Mouse (Mus musculus) embryo, embryonic 10.5 days (tissue): ENCODE data around the gene Pgam2.
A peak's percentile ranks its signal among the peaks of the same experiment; 100 is the strongest.
"Not testable (repeated sequence)": the region's sequence is repeated elsewhere in the genome, so short reads cannot be mapped to it uniquely, and the experiment has no call there.

ENCODE experiments used
- DNase-seq: peaks from one replicate; pipeline ENCODE4 v3.0.0-alpha.2; 2015; ENCODE audit warnings: low spot score

Pgam2 gene

DNA sequence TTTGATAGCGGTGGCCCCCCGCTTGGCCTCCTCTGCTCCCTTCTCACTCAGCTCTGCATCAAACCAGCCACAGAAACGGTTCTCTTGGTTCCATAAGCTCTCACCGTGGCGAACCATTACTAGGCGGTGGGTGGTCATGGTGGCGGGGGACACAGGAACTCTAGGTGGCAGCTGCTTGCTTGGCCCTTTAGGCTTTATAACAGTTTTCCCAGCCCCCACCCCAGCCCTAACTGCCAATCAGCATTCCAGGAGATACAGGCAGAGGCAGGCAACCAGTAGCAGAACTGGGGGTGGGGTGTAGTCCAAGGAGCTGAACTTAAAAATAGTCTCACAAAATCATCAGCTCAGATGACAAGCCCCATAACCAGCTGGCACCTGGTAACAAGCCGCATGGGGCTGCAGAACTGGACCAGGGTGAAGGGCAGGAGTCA is at the start of gene Pgam2:
Gene Pgam2 (minus strand): TSS at position 183 of the 431 bp plus-strand sequence.
- DNase-seq: peak; percentile 29

DNA sequence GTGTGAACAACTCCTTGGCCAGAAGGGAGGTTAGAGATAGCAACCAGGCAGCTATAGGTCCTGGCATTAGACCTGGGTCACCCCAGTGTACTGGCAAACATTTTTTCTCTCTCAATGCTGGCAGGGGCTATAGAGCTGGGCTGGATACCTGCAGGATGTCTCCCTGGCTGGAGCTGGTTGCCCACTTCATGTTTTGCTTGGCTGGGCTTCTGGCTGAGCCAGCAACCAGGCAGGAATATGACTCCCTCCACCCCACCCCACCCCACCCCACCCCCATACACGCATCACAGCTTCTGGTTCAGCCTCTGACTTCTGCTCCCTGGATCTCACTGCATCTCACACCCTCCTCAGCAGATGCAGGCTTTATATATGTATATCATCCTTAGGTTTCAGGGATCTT is 48.8 kb upstream of the Pgam2 start:
- no peak for DNase-seq

DNA sequence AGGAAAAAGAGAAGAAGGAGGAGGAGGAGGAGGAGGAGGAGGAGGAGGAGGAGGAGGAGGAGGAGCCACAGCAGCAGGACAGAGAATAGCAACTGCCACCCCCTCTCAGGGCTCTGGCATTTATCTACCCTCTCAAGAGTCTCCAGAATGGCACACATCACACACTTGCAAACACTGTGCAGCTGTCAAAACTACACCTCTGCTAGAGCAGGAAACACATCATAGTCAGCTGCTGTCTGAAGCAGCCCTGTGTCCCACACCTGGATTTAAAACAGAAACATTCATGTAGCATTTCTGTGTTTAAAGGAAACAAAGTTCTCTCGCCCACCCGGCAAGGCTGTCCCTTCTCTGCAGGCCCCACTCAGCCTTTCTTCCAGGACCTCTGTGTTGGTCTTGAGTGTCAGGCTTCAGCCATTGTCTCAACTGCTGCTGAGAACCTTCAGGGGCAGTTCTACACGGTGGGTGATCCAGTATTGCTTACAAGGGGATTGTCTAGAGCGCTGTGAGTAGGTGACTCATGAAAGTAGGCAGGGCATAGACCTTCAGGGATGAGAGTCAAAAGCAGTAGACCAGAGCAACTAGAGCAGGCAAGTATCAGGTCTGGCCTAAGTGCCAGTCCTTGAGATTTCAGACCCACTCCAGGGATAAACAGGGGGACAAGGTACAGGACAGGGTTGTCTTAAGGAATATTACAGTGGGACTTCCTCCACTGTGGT is 47.6 kb upstream of the Pgam2 start:
- DNase-seq: no peak

DNA sequence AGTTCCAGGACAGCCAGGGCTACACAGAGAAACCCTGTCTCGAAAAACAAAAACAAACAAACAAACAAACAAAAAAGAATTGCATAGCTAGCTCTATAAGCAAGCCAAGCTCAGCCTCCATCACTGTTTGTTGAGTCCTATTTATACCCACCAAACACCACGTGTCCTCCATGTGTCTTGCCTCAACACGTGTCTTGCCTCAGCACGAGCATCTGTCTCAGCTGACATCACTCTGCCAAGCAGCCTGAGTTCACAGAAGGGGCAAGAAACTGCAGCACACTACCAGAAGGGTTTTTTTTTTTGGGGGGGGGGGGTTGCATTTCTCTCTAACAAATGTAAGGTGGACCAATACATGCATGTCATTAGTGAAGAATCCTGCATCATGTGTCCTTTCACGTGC is 46.9 kb upstream of the Pgam2 start:
- DNase-seq: no peak

DNA sequence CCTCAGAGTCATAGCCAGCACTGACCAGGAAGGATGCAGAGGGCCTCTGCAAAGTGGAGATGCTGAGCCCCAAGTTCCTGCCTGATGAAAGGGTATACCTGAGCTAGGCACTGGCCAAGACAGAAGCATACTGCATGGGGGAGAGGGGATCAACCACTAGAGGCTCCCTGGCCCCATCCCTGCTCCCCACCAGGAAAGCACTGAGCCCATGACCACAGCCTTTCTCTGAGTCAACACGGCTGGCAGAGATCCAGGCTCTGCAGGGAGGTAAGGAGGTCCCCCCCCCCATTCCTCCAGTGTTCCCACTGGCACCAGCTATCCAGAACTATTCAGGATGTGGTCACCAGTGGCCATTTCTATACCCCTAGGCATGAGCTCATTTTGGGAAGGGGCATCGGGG is 45.8 kb upstream of the Pgam2 start:
- DNase-seq: no peak

DNA sequence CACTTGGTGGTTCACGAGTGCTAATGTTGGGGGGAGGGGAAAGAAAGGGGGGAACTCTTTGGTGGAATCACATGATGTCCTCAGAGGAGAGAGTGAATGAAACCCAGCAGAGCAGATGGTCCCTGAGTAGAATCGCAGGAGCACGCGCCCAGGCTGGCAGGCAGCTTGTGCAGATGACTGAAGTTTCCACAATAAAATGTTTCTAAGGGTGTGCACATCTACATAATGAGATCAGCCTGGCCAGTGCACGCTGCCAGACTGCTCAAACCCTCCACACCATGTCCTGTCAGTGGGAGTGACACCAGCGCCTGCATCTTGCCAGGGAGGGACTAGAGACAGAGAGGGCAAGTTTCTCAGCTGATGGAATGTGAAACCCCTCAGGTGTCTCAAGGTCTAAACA is 45.2 kb upstream of the Pgam2 start:
- DNase-seq: no peak

DNA sequence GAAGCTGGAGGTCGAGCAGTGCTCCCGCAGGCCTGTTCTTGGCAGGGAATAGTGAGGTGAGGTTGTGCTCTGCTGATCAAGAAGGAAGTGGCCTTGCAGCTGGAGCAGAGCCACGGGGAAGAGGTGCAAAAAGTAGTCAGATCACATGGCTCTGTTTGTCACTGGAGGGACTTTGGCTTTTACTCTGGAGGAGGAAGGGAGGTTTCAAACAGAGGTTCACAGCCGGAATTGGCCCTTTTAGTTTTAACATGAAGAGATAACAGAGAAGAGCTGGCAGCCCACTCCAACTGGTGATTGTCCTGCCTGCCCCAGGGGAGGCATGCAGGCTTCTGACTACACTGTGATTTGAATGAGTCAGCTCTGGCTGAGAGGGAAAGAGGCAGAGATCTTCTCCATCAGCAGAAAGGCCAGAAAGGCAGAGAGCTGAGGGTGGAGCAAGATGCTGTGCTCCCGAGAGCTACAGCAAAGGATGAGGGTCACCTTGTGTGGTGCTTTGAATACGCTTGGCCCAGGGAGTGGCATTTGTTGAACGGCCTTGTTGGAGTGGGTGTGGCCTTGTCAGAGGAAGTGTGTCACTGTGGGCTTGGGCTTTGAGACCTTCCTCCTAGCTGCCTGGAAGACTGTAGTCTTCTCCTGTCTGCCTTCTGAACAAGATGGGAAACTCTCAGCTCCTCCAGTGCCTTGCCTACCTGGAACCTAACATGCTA is 43.3 kb upstream of the Pgam2 start:
- DNase-seq: no peak

DNA sequence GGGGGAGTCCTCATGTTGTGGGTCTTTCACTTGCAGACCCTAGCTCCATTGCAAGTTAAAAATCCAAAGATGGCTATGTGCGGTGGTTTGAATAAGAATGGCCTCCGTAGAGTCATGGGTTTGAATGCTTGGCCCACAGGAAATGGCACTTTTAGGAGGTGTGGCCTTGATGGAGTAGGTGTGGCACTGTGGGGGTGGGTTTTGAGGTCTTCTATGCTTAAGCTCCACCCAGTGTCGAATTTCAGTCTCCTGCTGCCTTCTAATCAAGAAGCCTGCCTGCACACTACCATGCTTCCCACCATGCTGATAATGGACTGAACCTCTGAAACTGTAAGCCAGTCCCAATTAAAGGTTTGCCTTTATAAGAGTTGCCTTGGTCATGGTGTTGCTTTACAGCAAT is 39.6 kb upstream of the Pgam2 start:
- no peak for DNase-seq

DNA sequence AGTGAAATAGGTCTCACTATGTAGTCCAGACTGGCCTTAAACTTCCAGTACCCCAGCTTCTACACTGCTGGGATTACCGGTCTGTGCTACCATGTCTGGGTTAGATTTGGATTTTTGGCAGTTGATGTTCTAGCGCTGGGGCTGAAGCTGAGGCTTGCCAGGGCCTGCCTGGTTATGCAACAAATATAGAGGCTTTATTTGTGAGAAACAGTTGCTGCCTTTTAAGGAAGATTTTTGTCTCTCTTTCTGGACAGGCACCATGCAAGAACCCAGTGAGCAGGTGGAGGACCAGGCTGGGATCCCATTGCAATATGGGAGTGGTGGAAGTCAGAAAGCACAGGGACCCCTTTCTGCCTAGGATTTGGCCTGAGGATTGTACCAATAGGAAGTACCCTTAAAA is 38.2 kb upstream of the Pgam2 start:
- DNase-seq: no peak

DNA sequence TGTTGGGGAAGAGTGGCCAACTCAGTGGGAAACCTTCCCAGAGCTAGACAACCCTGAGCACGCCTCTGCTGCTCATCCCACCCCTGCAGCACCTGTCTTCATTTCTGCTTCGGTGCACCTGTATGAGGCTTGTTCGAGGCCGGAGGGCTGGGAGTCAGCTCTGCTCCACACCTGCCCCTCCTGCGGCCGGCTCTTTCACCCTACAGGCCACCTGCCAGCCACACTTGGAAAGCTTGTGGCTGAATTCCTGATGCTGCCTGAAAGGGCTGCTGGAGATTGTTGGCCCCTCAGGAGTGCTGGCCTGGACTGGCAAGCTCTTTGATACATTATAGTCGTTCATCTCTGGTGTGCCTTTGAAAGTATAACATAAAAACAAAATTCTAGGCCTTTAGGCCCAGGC is 36.8 kb upstream of the Pgam2 start:
- DNase-seq: no peak

DNA sequence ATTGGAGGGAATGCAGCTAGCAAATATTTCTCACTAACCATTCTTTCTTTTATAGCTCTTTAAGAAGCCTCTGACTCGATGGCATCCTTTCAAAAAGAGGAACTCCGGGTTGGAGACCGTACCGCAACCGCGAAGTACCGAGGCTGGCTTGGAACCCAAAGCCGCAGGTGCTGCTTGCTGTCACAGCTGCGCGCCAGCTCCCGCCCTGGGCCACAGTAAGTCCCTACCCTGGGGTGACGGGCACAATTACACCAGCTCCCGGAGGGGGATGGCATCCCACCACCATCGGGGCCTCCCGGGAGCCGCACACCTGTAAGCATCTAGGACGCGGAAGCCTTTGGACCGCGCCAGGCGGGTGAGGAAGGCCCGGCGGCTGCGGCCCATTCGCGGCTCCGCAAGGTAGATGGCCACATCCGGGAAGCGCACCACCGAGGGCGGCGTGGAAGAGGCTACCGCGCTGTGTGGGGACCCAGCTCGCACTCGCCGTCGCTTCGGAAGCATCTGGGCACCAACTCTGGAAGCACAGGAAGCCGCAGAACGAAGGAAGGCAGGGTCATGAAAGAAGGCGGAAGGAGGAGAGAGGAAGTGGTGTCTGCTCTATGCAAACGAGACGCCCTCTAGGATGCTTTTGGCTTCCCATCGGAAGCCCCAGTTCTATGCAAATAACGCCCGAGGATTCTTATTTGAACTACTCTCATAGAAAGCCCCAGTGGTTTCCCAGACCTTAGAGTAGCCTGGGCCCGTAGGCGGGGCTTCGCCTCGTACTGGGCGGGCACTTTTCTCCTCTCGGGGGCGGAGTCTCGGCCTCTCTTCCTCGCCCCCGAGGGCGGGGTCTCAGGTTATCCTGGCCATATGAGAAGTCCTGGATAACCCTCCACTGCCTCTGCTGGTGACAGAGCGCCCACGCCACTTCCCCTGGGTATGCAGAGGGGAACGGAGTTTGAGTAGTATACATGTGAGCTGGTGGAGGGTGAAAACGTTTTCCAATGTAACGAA is 34.0 kb upstream of the Pgam2 start, which contains the start of gene Polm:
Gene Polm (minus strand): TSS at position 766 of the 996 bp plus-strand sequence.
- DNase-seq: peak; percentile 98

DNA sequence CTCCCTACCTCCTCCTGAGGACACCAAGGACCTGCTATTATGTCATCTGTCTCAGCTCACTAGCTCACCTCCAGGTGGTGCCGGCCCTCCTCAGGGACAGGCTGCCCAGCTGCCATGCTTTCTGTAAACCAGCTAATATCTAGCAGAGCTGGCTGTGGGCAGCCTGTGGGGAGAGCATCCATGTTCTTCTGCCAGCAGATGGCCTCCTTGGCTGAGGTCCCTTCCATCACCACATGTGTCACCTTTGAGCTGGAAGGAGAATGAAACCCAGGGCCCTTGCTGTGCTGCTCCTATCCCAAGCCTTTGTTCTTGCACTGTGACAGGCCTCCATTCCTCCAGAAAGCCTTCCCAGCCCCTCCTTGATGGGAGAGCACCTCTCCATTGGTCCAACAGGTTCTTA is 32.6 kb upstream of the Pgam2 start:
- peak; percentile 21 for DNase-seq

DNA sequence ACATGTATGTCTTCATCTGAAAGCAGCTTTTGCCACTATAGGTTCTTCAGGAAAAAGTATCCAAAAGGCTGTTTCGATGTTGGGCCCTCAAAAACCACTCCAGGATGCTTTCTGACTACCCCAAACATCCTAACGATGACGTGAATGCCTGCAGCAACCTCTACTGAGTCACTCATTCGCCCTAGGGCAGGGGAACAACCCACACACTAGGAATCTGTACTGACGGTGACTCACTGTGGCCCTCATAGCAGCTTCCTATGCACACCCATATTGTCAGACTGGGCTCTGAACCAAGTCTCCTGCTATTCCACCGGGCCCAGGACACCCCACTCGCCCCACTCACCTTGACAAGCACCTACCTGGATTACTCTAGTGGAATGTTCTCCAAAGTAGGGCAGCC is 31.5 kb upstream of the Pgam2 start:
- DNase-seq: no peak

DNA sequence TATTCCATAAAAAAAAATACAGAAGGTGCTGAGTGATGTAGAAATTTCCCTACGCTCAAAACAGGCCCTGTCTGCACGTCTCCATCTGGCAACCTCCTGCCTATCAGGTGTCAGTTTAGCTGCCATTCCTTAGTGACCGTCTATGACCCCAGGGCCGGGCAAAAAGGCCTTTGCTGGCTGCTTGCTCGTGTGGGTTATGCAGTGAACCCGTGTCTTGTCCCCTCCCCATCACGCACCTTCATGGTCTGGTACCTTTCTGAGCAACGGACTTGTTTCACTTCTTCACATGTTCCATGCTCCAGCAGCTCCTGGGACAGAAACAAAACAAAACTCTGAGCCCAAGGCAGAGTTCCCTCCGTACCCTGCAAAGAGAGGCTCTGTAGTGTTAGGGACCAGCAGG is 31.0 kb upstream of the Pgam2 start:
- DNase-seq: no peak

DNA sequence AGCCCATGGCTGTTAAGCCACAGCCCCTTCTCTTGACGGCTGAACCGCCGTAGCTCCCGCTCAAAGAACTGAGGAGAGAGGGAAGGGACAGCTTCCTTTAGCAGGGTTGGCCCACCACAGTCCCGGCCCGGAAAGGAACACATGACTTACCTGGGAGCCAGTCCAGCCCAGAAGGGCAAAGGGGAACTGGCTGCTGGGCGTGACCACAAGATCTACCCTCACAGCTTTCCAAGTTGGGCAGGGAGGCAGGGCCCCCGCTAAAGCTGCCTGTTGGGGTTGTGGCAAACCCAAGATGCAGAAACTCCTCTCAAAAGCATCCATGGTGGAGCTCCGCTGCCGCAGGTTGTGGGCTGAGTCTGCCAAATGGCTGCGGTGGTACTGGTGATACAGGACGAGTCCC is 25.8 kb upstream of the Pgam2 start:
- DNase-seq: no peak

DNA sequence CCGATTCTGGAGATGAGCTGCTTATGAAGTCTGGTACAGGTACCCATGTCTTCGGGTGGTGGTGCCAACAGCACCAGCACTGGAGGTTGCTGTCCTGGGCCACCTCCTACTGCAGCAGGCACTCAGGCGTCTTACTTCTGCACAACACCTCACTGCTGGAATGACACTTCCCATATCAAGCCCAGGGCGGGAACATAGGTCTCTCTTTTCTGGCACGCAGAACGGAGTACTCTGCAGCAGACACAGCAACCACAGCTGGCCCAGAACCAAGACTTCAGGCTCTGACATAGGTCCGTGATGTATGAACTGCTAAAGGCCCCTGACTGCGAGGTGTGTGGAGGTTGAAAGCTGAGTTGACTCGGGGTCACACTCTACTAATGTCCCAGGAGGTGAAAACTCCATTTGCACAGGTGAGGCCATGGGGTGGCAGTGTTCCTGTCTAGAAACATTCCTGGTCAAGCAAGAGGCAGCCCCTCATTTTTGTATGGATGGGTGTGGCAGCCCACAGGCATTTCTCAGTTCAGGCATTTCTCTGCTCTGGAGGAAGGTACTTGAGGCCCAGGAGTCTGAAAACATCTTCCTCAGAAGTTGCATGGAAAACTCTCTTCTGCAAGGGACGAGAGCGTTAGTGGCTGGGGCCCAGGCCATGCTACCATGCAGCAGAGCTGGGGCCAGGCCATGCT is 25.1 kb upstream of the Pgam2 start:
- no peak for DNase-seq

DNA sequence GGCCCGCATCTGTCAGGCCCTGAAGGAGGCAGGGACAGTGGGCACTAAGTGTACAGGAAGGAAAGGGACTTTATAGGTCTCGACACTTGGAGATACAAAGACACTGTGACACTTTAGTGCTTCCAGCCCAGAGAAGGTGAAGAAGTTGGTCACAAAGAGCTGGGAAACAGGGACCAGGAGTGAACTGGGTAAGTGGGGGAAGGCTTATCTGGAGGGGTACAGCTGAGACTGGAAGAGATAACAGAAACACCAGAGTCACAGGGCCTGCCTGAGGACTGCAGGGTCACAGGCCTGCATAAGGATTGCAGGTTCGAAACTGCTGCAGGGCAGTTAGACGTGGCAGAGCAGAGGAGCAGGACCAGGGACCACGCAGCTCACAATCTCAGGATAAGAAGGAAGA is 24.4 kb upstream of the Pgam2 start:
- DNase-seq: no peak

DNA sequence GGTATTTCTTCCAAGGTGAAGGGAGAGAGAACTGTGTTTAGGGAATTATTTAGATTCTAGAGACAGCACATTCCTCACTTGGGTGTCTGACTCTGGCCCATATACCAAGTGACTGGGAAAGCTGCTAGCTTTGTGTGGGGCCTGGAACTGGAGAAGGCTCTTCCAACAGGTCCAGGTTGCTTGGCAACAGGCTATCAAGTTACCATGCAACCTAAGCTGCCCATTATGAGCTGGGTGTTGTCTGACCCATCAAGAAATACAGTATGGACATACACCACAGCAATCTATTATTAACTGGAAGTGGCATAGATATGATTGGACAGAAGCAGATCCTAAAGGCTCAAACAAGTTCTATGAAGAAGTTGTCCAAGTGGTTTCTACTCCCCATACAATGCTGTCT is 21.9 kb upstream of the Pgam2 start:
- DNase-seq: no peak

DNA sequence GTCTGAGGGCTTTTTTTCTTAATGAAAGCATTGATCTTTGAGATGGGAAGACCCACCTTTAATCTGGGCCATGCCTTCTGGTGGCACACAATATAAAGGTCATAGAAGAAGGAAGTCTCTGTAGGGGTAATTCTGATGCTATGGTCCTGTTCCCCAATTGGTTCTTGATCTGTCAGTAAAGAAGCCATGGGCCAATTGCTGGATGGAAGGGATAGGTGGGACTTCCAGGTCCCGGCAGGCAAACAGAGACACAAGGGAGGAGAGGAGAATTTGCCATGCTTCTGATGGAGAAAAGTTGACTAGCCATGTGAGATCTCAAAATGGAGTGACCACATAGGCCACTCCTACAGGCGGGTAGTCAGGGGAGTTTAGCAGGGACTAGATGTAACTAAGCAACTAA is 15.7 kb upstream of the Pgam2 start:
- DNase-seq: no peak

DNA sequence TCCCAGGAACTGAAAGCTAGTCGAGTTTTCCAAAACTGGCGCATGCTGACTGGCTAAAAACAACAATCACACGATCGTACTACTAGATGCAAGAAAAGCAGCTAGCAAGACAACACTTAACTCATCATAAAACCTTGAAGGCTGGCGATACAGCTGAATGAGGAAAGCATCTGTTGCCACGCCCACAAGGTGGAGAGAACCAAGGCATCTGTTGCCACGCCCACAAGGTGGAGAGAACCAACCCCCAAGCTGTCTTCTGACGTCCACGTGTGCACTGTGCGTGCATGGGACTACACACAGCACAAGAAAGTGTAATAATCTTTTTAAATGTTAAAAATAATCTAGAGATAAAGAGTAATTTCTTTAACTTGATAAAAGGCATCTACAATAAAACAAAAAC is 9.8 kb upstream of the Pgam2 start:
- no peak for DNase-seq

DNA sequence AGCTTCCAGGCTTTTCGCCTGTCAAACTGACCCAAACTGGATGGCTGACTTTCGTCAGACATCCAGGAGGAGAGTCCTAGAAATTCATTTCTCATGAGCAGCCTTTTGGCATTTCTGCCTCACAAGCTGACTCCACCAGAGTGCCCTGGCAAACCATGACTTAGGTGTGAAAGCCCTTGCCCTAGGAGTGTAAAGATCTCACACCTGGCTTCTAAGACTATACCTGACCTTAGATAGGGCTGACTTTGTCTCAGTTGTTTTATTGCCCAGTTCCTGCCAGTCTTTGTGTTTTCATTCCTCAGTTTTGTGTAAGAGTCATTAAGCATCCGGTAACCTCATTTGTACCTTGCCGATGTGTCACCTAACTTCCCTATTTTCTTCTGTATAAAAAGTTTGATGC is 6.0 kb upstream of the Pgam2 start:
- DNase-seq: not testable (repeated sequence)

DNA sequence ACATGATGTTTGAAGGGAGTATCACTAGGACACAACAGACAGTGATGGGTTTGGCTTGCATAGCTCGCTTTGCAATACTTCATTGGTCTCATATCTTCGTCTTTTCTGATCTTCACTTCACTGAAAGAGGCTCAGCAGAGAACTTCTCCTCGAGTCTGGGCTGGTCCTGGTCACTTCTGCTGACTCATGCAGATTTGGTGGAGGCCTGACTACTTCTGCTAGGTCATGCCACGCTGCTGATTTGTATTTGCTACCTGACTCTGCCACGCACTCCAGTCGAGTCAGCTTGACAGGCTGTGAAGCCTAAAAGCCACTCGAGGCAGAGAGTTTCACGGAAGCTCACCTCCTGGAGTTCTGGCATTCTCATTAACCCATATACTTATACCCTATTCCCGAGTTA is 4.4 kb upstream of the Pgam2 start:
- DNase-seq: no peak
